Mouse (Mus musculus) cerebellum, postnatal 14 days (tissue): ENCODE data around the gene Ngf.

Source experiments
- DNase-seq, 2 experiments: peaks; one replicate each; pipeline ENCODE4 v3.0.0; 2021; ENCODE audit warnings: mixed read lengths in 2 of 2

Ngf gene

GRCm38 (mm10) chr3:102469713-102470448 lies at the start of gene Ngf:
TSS of gene Ngf (plus strand) at chr3:102469919.
- DNase-seq: no peak

GRCm38 (mm10) chr3:102445567-102445966 lies 24.2 kb upstream of the Ngf start:
- DNase-seq: peak; percentile 19 to 30

- DNase-seq: no peak
Measured at GRCm38 (mm10) chr3:102446691-102447090, 23.0 kb upstream of the Ngf start.

DNA sequence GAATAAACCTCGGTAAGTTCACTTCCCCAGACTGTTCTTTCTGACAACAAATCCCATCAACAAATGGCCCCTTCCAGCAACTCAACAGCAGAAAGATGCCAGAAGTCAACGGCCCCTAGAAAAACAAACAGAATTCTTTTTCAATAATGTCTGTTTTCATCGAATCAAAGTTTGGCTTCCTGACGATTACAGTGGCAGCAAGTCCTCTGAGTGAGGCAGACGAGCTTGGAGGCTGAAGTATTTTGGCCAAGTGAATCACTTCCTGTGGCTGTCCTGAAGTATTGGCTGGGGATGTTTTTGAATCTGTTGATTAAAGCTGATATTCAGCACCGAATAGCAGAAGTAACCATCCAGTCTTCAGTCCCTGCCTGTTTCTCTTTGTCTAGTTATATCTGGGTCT lies 15.2 kb upstream of the Ngf start:
- DNase-seq: no peak

DNA sequence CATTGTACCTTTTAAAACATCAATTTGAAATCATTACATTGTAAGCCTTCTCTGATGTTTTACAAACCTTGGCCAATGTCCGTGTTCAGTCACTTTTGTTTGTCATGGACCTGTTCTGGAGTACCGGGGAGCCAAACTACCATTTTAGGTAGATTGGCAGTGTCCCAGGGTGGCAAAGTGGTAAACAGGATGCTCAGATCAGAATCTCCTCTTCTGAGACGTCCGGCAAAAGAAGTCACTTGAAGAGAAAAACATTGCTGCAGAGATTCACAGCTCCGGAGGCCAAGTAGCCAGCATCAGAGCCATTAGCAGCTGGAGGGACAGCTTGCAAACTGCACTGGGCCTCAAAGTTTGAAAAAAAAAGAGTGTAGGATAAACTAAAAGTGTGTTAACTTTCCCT lies 9.2 kb upstream of the Ngf start:
- no peak for DNase-seq

DNA sequence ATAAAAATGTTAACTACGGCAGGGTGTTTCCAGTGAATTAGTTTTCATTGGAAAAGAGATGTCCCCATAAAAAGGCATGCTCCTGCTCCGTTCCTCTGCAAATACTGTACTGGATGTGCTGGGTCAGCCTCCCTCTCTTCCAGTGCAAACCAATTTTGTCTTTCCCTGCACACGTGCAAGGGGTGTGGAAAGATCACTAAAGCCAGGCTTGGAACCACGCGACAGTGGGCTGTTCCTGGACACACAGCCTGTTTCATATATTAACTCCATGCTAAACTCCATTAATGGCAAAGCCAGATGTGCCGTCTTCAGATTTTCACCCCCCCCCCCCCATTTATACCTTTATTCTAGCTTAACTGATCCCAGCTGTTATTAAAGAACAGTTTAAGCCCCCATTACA lies 8.7 kb upstream of the Ngf start:
- DNase-seq: no peak

GRCm38 (mm10) chr3:102462703-102463336 lies 6.9 kb upstream of the Ngf start:
- DNase-seq: no peak

GRCm38 (mm10) chr3:102463339-102463738 lies 6.4 kb upstream of the Ngf start:
- no peak for DNase-seq

- DNase-seq: peak; percentile 80 to 82
Measured at GRCm38 (mm10) chr3:102466587-102466986, 3.1 kb upstream of the Ngf start.

DNA sequence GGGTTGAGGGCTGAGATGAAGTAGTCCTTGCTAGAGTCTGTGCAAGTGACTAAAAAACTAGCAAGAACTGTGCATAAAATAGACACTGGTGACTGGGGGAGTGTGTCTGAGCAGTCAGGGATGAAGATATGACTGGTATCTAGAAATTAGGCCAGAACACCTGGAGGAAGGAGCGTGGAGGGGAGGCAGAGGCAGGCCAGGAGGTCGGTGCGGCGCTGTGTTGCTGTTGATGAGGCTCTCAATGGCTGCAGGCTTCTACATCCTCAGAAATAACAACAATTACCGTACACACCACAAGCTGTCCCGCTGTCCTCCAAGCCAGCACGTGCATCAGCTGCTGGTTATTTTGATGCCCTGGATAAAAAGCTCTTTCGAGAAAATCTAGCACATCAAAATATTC lies 2.6 kb upstream of the Ngf start:
- no peak for DNase-seq

DNA sequence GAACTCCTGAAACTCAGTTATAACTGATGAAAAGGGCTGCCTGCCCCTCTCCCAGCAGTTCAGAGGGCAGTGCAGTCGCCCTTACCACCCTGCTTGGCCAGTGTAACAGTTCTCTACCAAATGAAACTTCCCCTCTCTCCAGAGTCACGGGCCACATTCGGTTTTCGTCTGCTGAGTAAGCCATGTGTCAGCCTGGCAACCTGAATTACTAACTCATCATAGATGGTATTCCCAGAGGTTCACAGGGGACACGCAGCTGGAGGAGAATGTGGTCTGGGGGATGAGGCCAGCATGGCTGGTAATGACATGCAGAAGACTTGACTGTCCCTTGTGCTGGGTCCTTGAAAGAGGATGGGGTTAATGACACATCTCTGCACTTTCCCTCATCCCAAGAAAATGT lies 1.5 kb downstream of the Ngf start:
- DNase-seq: no peak

GRCm38 (mm10) chr3:102471799-102472198 lies 2.1 kb downstream of the Ngf start:
- DNase-seq: no peak

GRCm38 (mm10) chr3:102474275-102475155 lies 4.8 kb downstream of the Ngf start:
- DNase-seq: peak; percentile 37 to 56

DNA sequence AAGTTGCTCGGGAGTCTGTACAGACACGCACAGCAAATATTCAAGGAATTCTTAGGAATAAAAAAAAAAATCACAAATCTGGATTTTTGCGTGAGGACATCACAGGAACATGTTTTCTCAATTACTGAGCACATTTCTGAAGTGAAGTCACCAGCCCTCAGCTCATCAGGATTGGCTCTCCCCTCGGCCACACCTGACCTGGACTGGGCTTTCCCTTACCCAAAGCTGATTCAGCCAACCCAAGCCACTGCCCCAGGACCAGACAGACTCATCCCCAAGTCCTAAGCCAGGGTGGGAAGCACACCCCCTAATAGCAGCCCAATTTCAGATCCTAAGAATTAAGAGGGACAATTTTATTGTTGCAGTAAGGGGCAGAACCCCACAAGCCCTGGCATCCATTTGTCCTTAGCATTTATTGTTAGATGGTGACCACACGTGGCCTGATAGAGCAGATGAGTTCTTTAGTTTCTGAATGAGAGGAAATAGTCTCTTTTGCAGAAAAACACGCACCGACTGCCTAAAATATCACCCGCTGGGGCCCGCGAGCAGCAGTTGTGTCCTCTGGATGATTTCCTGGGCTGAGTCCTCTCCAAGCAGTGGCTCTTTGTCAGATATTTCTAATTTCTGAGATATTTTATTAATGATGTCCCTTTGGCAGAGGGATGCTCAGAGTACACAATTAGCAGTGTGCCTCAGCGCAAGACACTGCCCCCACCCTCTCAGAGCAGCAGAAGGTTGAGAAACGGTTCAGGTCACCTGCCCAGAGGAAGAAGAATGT lies 8.4 kb downstream of the Ngf start:
- DNase-seq: no peak

DNA sequence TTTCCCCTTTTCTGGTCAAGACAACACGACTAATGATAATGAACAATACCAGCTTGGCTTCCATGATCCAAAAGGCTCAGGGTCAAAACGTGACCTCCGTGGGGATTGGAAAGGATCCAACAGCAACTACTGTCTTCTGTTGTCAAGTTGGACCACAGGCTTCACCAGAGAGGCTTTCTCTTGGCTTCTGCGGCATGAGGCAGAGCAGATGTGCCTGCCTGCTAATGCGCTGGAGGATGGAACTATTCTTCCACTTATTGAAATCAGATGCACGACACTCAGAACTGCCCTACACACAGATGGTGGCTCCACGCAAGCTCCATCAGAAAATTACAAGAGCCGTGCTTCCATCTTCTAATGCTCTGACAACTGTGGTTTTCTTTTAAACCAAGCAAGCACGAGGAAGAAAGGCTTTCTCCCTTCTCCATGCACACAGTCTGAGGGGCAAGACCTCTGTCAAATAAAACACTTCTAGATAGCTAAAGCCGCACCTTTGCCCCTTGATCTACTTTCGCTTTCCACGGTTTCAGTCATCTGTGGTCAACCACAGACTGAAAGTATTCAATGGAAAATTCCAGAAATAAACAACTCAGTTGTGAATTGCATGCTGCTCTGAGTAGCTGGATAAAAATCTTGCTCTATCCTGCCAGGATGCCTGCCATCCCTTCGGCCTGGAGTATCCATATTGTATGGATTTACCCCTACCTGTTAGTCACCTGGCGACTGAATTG lies 20.8 kb downstream of the Ngf start:
- DNase-seq: no peak

GRCm38 (mm10) chr3:102498113-102498512 lies 28.4 kb downstream of the Ngf start:
- DNase-seq: no peak

DNA sequence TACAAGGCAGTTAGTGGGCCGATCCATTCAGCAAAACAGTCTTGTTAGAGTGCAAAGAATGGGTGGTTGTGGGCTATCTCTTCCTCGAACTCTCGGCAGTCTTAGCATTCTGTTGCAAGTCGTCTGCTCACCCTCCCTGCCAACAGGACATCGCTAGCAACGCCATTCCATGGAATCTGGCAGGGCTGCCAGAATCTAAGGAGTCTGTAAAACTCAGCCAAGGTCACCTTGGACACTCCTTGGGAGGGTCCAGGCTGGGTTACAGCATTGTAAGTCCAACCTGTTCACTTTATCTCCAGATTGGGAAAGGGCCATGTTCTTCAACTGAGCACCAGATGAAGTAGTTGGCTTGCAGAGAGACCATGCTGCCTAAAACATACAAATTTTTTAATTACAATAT lies 29.2 kb downstream of the Ngf start:
- DNase-seq: no peak

DNA sequence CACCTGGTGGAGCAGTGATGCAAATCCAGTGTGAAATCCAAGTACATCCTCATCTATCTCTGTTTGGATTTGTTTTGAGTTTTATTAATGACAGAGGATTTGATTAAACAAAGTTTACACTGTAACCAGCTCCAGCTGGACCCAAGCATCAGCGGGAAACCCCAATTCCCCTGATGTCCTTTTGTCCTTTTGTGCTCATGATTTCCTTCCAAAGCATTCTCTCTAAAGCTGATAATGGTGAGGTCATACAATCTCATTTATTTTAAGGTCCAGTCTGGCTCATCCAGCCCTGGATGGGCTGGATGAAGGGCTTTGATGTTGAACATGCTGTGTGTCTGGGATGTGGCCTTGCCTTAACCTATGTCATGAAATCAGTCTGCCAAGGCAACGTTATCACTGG lies 30.3 kb downstream of the Ngf start:
- no peak for DNase-seq

GRCm38 (mm10) chr3:102501186-102501585 lies 31.5 kb downstream of the Ngf start:
- peak; percentile 27 to 59 for DNase-seq

DNA sequence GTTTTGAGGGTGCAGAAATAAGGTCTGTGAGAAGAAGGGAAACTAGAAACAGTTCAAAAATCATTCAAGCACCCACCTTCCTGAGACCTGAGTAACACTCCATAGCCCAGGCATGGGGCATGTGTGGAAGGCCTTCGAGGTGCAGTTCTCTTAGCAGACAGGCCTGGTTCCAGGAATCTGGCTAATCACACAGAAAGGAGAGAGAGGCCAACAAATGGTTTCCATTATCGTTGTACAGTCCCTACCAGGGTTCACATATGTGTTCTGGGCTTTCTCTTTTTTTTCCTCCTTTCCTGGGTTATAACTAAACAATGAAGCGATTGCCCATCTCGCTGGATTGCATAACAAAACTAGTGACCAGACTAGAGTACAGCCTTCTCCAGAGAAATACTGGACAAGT lies 35.4 kb downstream of the Ngf start:
- no peak for DNase-seq

GRCm38 (mm10) chr3:102506061-102506460 lies 36.3 kb downstream of the Ngf start:
- no peak for DNase-seq

- DNase-seq: no peak
Measured at GRCm38 (mm10) chr3:102507666-102508260, 38.0 kb downstream of the Ngf start.
